Mouse (Mus musculus): ENCODE measurements around the gene Tanc2.

Tanc2 gene

DNA sequence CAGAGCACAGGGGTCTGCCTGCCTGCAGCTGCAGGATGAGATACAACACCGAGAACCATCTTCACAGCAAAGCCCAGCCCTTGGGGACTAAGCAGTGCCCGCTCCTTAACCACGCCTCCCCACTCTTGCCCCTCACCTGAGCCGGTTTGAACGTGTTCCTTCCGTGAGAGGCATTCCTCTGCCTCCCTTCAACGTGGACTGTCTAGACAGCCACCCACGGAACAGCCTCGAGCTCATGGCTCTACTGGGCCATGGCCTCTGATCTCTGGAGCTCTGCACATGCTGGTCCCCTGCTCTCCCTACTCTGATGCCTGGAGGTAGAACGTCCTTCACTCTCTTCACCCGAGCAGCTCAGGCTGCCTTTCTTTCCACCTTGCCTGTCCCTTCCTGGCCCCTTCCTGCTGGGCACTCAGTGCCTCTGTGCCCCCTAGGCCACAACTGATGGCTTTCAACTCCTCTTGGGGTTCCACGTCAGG is 363.2 kb downstream of the Tanc2 start, which contains the start of gene Cyb561:
TSS of gene Cyb561 (minus strand) at position 426 of the 476 bp plus-strand sequence.
- in situ Hi-C loops (cut with MboI, MseI), result no loop called here

DNA sequence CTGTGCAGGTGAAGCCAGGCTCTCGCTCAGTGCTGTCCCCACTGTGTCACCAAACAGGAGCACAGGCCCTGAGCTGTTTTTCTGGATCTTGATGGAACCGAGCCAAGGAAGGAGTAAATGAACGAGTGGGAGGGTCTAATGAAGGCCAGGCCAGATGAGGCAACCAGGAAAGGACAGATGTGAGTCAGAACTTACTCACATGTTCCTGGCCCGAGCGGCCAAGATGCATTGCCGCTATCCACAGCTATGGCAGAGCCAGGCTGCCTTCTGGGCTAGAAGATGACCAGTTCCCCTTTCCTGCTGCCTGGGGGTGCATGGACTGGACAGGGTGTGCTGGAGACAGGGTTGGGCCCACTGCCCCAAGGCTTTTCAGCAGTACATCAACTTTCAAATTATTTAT is 363.6 kb downstream of the Tanc2 start:
- in situ Hi-C loops (cut with MboI, MseI), result no loop called here

DNA sequence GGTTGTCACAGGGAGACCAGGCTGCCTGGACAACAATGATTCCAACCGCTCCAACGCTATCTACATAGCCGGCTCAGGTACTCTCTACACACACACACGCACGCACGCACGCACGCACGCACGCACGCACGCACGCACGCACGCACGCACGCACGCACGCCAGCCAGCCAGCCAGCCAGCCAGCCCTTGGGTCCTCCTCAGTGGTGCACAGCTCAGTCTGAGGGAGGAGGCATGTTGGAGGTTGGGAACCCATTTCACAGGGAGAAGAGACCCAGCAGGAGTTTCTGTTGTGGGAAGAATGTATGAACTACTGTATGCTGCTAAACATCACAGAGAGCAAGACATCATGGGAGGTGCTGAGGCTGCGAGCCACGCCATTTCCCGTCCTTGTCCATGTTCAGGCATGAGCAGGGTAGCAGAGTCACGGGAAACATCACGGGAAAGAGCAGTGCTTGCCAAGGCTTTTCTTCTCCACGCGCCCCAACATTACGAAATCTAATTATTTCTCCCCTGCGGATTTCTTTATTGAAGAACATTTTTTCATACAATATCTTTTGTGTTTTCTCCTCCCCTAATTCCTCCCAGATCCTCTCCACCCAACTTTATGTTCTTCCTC is 366.1 kb downstream of the Tanc2 start:
- in situ Hi-C loops (cut with MboI, MseI), result no loop called here

DNA sequence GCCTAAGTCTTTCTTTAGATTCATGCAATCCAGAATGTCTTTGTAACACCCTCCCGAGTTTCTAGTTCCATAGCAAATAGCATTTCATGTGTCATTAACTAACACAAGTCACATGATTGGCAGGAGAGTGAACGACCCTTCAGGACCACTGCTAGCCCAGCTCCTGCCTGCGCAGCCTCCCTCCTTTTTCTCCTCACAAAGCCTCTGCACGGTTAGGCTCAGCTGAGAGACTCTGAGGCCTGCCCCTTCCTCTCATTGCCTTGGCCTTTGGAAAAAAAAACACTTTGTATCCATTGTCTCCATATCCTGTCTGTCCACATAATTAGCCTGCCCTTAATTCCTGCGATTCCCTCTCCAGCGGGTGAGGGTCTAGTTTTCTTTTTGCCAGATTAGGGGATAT is 367.7 kb downstream of the Tanc2 start:
- in situ Hi-C loops (cut with MboI, MseI), result no loop called here

DNA sequence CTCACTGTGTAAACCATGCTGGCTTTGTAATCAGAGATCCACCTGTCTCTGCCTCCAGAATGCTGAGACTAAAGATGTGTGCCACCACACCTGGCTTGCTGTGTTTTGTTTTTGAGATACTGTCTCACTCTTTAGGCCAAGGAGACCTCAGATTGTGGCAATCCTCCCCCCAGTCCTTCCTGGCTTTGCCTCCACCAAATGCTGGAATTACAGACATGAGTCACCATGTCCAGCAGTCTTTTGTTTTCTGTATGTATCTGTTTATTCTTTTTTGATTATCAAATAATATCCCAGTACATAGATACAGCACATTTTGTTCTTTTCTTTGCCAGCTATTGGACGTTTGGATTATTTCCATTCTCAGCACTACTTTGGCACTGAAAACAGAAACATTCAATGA is 368.8 kb downstream of the Tanc2 start:
- in situ Hi-C loops (cut with MboI, MseI), result no loop called here

DNA sequence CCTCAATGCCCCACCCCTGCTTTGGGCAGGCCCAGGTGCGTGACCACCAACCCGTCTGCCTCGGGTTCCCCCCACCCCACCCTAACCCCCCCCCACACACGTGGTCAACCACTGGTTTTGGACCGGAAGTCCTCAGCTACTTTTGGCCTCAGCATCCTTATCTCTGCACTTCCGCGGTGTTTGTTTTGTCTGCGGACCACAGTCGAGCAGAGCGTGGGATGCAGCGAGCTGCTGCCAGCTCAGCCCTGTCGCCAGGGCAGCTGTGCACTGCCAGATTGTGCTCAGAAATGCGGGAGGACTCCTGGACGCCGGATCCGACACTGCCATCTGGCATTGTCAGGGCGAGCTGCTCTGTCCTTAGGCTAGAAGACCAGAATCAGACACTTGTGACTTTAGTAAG is 369.6 kb downstream of the Tanc2 start:
- in situ Hi-C loops (cut with MboI, MseI), result no loop called here

DNA sequence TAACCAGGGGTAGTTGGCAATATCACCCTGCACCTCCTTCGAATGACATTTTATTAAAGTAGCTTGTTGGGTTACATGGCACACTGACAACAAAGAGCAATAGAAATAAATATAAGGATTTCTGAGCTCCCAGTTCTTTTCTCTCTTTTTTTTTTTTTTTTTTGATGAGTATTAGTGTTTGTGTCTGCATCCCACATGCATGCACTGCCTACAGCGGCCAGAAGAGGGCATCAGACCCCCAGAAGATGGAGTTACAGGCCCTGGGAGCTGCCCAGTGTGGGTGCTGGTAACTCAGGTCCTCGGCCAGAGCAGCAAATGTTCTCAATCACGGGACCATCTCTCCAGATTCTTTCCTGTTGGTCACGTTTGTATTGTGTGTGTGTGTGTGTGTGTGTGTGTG is 374.9 kb downstream of the Tanc2 start:
- in situ Hi-C loops (cut with MboI, MseI), result no loop called here

DNA sequence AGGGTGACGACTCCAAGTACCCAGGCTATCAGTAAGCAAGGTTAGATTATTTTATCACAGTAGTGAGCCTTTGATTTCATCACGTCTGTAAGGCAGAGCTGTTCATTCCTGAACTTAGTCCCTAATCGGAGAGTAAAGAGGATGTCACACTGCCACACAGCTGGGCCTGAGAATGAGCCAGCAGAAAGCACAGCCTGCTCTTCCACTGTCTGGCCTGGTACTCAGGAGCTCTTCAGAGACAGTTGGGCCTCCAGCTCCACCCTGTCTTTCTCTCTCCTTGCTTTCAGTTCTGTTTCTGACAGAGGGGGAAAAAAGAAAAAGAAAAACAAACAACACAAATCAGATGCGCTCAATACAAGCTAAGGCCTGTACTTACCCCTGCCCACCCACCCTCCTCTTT is 376.5 kb downstream of the Tanc2 start:
- in situ Hi-C loops (cut with MboI, MseI), result no loop called here

DNA sequence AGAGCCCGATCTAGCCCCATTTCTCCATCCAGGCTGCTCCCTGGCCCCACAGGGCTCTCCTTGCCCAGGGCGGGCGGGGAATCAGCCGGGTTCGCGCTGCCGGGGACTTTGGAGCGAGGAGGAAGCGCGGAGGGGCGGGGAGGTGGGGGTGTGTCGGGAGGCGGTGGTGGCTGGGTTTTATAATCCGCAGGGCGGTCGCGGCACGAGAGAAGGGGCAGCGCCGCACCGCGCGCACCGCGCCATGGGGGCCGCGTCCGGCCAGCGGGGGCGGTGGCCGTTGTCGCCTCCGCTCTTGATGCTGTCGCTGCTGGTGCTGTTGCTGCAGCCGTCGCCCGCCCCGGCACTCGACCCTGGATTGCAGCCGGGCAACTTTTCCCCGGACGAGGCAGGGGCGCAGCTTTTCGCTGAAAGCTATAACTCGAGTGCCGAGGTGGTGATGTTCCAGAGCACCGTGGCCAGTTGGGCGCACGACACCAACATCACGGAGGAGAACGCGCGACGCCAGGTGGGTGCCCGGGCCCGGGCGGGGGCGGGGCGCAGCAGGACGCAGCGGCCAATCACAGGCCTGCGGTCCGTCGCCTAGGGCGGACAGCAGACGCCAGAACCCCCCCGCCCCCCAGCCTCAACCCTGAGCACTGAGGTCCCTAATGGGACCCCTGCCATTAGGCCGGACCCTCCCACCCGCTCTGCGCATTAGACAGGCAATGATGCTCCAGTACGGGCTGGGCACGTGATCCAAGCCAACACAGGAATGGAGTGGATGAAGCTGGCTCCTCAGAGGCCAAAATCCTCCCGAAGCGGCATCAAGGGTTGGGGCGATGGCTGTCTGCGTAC is 378.2 kb downstream of the Tanc2 start, which contains the start of gene Ace:
TSS of gene Ace (plus strand) at position 205 of the 834 bp plus-strand sequence.
- in situ Hi-C loops (cut with MboI, MseI), result no loop called here

DNA sequence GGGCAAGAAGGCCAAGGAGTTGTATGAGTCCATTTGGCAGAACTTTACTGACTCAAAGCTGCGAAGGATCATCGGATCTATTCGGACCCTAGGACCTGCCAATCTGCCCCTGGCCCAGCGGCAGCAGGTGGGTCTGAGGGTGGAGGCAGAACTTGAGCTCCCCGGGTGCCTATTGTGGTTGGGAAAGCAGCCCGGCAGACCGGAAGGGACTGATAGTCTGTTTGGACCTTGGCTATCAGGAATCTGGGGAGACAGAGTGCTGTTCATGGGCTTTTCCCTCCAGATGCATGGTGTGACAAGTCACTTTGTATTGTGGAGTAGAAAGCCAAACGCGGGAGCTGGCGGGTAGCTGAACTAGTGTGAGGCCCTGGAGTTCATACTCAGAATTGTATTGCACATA is 379.2 kb downstream of the Tanc2 start:
- in situ Hi-C loops (cut with MboI, MseI), result no loop called here

DNA sequence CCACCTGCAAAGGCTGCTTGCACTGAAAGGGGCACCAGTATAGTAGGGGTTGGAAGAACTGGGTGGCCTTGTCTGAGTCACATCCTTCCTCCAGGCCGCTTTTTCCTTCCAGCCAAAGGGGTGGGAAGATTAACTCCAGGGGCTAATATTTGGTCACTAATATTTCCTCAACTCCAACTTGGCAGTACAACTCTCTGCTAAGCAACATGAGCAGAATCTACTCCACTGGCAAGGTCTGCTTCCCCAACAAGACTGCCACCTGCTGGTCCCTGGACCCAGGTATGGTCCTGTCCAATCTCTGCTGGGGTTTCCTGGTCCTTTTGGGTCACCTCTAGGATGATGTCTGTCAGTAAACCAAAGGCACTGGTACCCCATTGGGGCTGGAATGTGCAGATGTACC is 379.7 kb downstream of the Tanc2 start:
- in situ Hi-C loops (cut with MboI, MseI), result no loop called here

DNA sequence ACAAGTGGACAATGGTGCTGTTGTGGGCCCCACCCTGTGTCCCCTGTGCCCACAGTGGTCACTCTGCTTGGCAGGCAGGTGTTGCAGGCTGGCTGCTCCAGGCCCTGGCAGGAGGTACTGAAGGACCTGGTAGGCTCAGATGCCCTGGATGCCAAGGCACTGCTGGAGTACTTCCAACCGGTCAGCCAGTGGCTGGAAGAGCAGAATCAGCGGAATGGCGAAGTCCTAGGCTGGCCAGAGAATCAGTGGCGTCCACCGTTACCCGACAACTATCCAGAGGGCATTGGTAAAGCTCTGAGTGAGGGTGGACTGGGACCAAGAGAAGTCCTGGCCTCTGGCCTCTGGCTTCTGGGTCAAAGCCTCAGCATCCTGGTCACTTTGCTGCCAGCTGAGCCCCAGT is 384.8 kb downstream of the Tanc2 start:
- in situ Hi-C loops (cut with MboI, MseI), result no loop called here

DNA sequence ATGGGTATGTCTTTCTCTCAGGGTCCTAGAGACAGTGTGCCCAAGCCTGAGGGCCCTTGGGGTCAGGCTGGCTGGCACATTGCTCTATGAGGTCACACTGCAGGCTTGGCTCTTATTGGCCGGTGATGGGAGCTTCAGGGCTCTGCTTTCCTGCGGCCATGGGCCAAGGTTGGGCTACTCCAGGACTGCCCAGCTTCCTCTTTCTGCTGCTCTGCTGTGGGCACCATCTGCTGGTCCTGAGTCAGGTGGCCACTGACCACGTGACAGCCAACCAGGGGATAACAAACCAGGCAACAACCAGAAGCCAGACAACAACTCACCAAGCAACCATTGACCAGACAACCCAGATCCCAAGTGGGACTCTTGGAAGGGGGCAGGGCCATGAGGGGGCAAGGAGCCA is 385.3 kb downstream of the Tanc2 start:
- in situ Hi-C loops (cut with MboI, MseI), result no loop called here

DNA sequence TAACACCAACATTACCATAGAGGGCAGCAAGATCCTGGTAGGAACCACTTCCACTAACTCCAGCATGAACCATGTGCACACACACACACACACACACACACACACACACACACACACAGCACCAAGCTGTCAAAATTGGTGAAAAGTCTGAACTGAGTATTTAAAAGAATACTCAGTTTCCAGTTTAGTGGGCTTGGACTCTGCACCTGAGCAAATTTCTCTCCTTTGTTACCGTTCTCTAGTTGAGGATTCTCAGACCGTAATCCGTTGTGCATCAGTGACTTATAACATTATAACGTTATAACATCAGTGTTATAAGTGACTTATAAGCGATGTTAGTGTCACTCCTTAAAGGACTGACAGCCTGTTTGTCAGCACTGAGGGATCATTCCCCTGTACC is 385.9 kb downstream of the Tanc2 start:
- in situ Hi-C loops (cut with MboI, MseI), result no loop called here

DNA sequence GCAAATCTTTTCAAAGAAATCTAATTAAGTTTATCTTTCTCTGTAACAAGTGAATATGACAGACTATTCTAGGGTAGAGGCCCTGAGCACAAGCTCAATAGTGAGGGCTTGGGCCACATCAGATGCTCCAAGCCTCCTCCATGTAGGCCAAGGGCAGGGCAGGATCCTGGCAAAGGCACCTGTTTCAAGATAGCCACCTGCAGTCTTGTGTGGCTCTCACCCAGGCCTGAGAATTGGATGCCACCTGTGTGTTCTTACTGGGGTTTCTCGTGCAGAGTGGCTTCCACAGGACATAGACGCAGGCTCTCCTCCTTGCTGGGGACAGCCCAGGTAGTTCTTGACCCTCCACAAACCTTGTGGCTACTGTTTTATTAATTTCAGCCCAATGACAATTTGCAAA is 388.4 kb downstream of the Tanc2 start:
- in situ Hi-C loops (cut with MboI, MseI), result no loop called here

DNA sequence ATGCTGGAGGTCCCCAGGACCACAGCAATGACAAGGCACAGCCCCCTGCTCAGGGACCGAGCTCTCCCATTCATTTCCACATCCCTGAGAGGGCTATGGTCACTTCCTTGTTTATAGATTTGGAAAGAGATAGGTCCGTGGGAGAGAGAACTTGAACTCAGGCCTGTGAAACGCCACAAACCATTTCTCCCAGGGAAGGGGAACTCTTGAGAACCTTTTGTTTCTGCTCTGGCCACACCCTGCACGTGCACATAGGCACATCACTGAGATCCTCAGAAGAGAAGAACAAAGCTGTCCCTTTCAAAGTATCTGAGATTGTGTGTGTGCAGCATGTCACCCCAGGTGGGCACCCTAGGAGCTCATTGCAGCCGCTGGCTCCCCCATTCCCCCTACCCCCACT is 388.8 kb downstream of the Tanc2 start:
- in situ Hi-C loops (cut with MboI, MseI), result no loop called here

Data from T-helper 1 cell (primary cell).